Mouse (Mus musculus) small intestine, adult 2 months (tissue): Measurements from ENCODE around the gene Oas2. TPM values are rescaled to one million over a fixed set of nuclear protein-coding genes. Genes with fewer than 3 reads are reported as not detected.

Experiments
- H3K27ac ChIP-seq: fragments of 200-500 bp; 2 replicates; pipeline ENCODE4 v1.5.1; 2012; ENCODE audit warnings: low read depth, low read length, control low read depth, inconsistent platforms; ENCODE audit not compliant: insufficient read depth
- H3K27me3 ChIP-seq: fragments of 200-500 bp; 2 replicates; pipeline ENCODE4 v1.6.1; 2012; ENCODE audit warnings: mild to moderate bottlenecking, moderate library complexity, low read length, inconsistent platforms; ENCODE audit not compliant: control insufficient read depth, insufficient read depth
- H3K36me3 ChIP-seq: fragments of 200-500 bp; 2 replicates; pipeline ENCODE4 v1.6.1; 2012; ENCODE audit warnings: mild to moderate bottlenecking, low read length, control low read depth, inconsistent platforms; ENCODE audit not compliant: control insufficient read depth, insufficient read depth
- H3K4me1 ChIP-seq: fragments of 200-500 bp; 2 replicates; pipeline ENCODE4 v1.6.1; 2012; ENCODE audit warnings: low read length, inconsistent platforms, mixed read lengths; ENCODE audit not compliant: control insufficient read depth, insufficient read depth, insufficient read length
- H3K4me3 ChIP-seq: fragments of 200-500 bp; 2 replicates; pipeline ENCODE4 v1.5.1; 2012; ENCODE audit warnings: low read depth, mild to moderate bottlenecking, control low read depth, inconsistent platforms, low read length, moderate library complexity
- CTCF ChIP-seq: fragments of 200-500 bp; IDR thresholded peaks from 2 replicates; pipeline ENCODE4 v1.5.1; 2012; ENCODE audit warnings: low read depth, mild to moderate bottlenecking, control low read depth, inconsistent platforms, low read length, moderate library complexity, mixed read lengths; ENCODE audit not compliant: insufficient replicate concordance, insufficient read length; ENCODE audit errors: extremely low read depth
- POLR2A ChIP-seq: fragments of 200-500 bp; IDR thresholded peaks from 2 replicates; pipeline ENCODE4 v1.6.1; 2012; ENCODE audit warnings: low read depth, mild to moderate bottlenecking, control low read depth, inconsistent platforms, low read length, moderate library complexity
- WGBS: fragments of 180-500 bp; shearing (Covaris S2); methylation state at CpG from one replicate; pipeline ENCODE4 v1.1.7; 2018; 5-methylcytosine and 5-hydroxymethylcytosine counted together
- polyA plus RNA-seq: library from polyadenylated mRNA; depleted of rRNA; stranded (reverse); fragments of >200 nt; gene quantifications from 2 replicates; pipeline ENCODE4 v1.2.3, GENCODE M21; 2012

Oas2 gene
- polyA plus RNA-seq, 1 experiment, result 7.4 TPM

- Histone ChIP-seq H3K4me3 (peak within 1 kb of the TSS; percentile 68), H3K4me1 (peaks cover 3% of the 10 kb centered on the region; the same call in 1 of the 2 replicates), H3K27ac (no peak within 1 kb of the TSS), H3K36me3 (no peaks in the 10 kb centered on the region), H3K27me3 (peaks cover 10% of the 10 kb centered on the region)
- TF ChIP-seq CTCF, result no peak
- TF ChIP-seq POLR2A, result no peak
- 37% methylated on average over 3 of the region's 3 CpGs for WGBS
These were observed 37.8 kb downstream of the Oas2 start, which contains the start of gene Dtx1 for GRCm38 (mm10) chr5:120711827-120712226. TSS of gene Dtx1 (minus strand) at chr5:120711927.

- 1% methylated on average over 41 of the region's 43 CpGs for WGBS
- TF ChIP-seq POLR2A (no peak), CTCF (no peak)
- no peak overlapping the region for H3K27ac ChIP-seq
These were observed 38.2 kb downstream of the Oas2 start for GRCm38 (mm10) chr5:120711416-120711815.

GRCm38 (mm10) chr5:120710826-120711248 lies 38.8 kb downstream of the Oas2 start:
- TF ChIP-seq POLR2A (no peak), CTCF (no peak)
- Histone ChIP-seq H3K27ac (no peak overlapping the region), H3K4me1 (peaks cover 3% of the 10 kb centered on the region; the same call in 1 of the 2 replicates), H3K36me3 (no peaks in the 10 kb centered on the region), H3K27me3 (peaks cover 10% of the 10 kb centered on the region), H3K4me3 (peak overlapping the region; percentile 68)
- WGBS, result 6% methylated on average over 32 of the region's 34 CpGs

More at GRCm38 (mm10) chr5:120711416-120711815, 38.2 kb downstream of the Oas2 start:
- Histone ChIP-seq H3K4me1 (peaks cover 3% of the 10 kb centered on the region; the same call in 1 of the 2 replicates), H3K27me3 (peaks cover 10% of the 10 kb centered on the region), H3K36me3 (no peaks in the 10 kb centered on the region), H3K4me3 (peak overlapping the region; percentile 68)

- H3K27ac ChIP-seq, result no peak overlapping the region
- no peak for TF ChIP-seq CTCF
- no peak for TF ChIP-seq POLR2A
- 5% methylated on average over 40 of the region's 40 CpGs for WGBS
- peaks cover 3% of the 10 kb centered on the region; the same call in 1 of the 2 replicates for H3K4me1 ChIP-seq
- peak overlapping the region; percentile 68 for H3K4me3 ChIP-seq
- H3K36me3 ChIP-seq, result no peaks in the 10 kb centered on the region
- H3K27me3 ChIP-seq, result peaks cover 10% of the 10 kb centered on the region
These were observed 39.4 kb downstream of the Oas2 start for GRCm38 (mm10) chr5:120710161-120710825.

GRCm38 (mm10) chr5:120706976-120707375 lies 42.7 kb downstream of the Oas2 start:
- Histone ChIP-seq H3K27ac (no peak overlapping the region), H3K4me3 (no peak overlapping the region), H3K27me3 (peaks cover 7% of the 10 kb centered on the region), H3K4me1 (peaks cover 3% of the 10 kb centered on the region; the same call in 1 of the 2 replicates), H3K36me3 (no peaks in the 10 kb centered on the region)
- whole genome bisulfite sequencing, result 49% methylated on average over 13 of the region's 13 CpGs
- TF ChIP-seq CTCF (no peak), POLR2A (no peak)

GRCm38 (mm10) chr5:120706541-120706940 lies 43.1 kb downstream of the Oas2 start:
- Histone ChIP-seq H3K27ac (no peak overlapping the region), H3K36me3 (no peaks in the 10 kb centered on the region), H3K27me3 (peaks cover 7% of the 10 kb centered on the region; the same call in 1 of the 2 replicates), H3K4me1 (peaks cover 3% of the 10 kb centered on the region; the same call in 1 of the 2 replicates), H3K4me3 (no peak overlapping the region; the same call in 1 of the 2 replicates)
- WGBS, result 7% methylated on average over 16 of the region's 16 CpGs
- no peak for TF ChIP-seq POLR2A
- no peak for TF ChIP-seq CTCF

- no peak overlapping the region for H3K4me3 ChIP-seq
- H3K36me3 ChIP-seq, result no peaks in the 10 kb centered on the region
- 40% methylated on average over 6 of the region's 6 CpGs for WGBS
- H3K27ac ChIP-seq, result no peak overlapping the region
- TF ChIP-seq POLR2A, result no peak
- no peak for TF ChIP-seq CTCF
- H3K4me1 ChIP-seq, result no peaks in the 10 kb centered on the region
- no peaks in the 10 kb centered on the region for H3K27me3 ChIP-seq
These were observed 45.2 kb downstream of the Oas2 start for GRCm38 (mm10) chr5:120704421-120704820.
